Mouse (Mus musculus): ENCODE measurements around the gene Mbd4.
"Not testable (repeated sequence)": the region's sequence is repeated elsewhere in the genome, so short reads cannot be mapped to it uniquely, and the experiment has no call there.

Mbd4 gene

DNA sequence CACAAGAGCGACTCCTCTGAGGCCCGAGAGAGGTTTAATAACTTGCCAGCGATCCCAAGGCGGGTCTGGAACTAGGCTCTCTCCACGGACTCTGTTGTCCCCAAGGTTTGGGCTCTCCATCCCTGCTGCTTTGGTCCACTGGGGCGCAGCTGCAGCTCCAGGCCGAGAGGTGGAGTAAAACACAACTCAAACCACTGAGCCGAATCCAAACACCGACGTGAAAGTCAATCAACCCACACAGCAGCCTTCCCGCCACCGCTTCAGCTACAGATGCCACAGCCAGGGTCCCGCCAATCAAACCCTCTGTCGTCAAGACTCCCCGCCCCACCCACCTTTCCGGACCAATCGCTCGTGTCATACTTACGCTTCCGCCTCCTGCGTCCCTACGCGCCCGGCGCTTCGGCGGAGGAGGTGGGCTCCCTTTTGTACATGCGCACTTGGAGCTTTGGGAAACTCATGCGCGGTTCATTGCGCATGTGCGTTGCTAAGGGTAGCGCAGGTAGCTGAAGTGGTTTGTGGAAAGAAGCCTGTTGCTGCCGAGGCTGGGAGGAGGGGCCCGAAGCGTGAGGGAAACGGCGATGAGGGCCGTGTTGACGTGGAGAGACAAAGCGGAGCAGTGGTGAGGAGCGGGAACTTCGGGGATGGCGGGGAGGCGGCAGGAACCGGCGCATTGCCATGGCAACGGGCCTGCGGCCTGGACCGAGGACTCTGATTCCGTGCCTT, at the start of gene Mbd4, which contains the start of gene Ift122:
TSS of gene Mbd4 (minus strand) at position 281 of the 723 bp plus-strand sequence.
TSS of gene Ift122 (plus strand) at position 380 of the 723 bp plus-strand sequence.
- in situ Hi-C loops (cut with MboI, MseI), result loop anchor here in 1 of 2 experiments (5.0 kb wide), 1 partner anchor 41 kb away; no protein-coding TSS in a partner anchor

DNA sequence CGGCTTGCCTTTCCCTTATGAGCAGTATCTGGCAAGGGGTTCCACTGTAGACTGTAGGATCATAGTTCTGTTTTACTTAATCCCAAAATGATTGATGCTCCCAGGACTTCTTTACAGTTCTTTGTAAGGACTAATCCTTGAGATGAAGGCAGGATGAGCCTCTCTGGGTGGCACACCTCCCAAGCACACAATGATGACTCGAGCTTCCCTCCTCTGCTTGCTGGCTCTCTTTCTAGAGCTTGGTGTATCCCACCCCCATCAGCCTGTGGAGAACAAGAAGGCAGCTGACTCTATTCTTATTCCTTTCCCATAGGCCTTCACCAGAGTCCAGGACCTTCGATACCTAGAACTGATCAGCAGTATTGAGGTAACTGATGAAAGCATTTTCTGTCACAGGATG, 49.4 kb upstream of the Mbd4 start:
- in situ Hi-C loops (cut with MboI, MseI), result no loop called here

DNA sequence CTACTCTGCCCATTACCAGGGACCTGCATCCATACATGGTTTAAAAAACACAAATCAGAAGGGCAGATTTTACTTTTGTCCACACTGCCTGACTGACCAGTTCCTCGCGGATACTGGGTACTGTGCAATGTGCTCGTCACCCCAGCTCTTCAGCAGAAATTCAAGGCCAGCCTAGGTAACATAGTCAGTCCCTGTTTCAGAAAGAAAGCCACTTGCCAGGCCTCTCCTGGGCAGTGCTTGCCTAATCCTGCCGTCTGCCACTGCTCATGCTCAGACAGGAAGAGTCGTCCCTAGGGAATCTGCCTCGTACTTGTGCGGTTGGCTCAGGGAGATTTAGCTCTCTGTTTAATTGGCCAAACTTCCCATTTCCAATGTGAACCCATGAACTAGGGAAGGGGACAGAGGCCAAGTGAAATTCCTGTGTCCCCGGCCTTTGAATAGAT, 48.3 kb upstream of the Mbd4 start:
- in situ Hi-C loops (cut with MboI, MseI), result no loop called here

DNA sequence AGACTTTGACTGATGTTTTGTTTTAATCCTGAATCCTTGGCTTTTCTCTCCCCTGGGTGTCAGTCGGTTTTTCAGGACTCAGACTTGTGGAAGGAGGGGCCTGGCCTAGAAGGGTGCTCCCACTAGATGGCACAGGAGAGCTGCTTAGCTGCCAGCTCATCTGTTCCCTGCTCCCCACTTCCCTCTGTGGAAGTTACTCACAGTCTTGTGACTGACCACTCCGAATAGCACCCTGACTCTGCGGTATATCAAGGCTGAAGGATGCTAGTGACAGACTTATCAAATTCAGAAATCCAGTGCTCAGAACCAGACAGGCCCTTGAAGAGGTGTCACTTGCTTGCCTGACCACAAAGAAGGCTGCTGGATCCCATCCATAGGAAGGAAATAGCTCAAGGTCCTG, 47.9 kb upstream of the Mbd4 start:
- in situ Hi-C loops (cut with MboI, MseI), result no loop called here

DNA sequence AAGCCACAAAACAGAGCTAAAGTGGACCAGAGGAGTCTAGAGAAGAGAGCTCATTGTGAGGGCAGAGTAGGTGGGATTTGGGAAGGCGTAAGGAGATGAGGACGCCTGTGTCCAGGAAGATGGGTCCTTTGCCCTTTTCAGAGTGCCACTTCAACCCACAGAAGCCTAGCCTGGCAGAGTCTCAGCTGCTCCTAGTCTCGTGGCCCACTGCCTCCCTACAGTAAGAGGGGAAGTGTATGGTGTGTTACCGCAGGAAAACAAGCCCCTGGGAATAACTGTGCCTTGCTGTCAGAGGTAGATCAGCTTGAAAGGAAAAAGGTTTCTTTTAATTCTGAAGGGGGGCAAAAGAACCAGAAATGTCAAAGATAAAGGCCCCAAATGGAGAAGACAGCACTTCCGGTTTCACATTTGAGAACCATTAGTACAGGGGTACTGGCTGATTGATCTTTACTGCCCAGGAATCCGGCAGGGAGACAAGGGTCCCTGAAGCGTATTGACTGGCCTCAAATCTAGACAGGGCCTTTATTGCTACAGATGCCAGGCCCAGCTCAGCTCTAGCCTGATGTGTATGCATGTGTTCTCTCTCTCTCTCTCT, 44.9 kb upstream of the Mbd4 start:
- in situ Hi-C loops (cut with MboI, MseI), result loop anchor here (10.0 to 25.0 kb wide), 4 partner anchors 237 to 1289 kb away; partner anchors contain the start of genes Gm5580 (in 1 of the 2) and Olfr214 (in 1 of the 2)

DNA sequence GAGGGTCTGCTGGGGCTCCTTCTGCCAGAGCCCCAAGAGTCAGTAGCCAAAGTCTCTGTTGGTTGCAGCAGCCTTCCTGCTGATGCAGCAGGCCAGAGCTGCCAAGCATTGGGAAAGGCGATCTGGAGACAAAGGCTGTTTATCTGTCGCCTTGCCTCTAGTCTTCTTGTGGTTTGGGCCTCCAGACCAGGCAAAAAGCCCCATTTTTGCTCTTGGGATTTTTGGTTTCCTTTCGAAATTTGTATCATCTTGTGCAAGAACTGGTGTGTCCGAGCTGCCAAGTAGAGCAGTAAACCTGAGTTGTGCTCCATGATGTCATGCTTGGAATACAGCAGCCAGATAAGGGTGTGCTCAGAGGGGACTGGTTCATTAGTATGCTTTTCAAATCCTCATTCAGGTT, 43.9 kb upstream of the Mbd4 start:
- in situ Hi-C loops (cut with MboI, MseI), result loop anchor here (10.0 to 25.0 kb wide), 4 partner anchors 238 to 1290 kb away; partner anchors contain the start of genes Gm5580 (in 1 of the 2) and Olfr214 (in 1 of the 2)

DNA sequence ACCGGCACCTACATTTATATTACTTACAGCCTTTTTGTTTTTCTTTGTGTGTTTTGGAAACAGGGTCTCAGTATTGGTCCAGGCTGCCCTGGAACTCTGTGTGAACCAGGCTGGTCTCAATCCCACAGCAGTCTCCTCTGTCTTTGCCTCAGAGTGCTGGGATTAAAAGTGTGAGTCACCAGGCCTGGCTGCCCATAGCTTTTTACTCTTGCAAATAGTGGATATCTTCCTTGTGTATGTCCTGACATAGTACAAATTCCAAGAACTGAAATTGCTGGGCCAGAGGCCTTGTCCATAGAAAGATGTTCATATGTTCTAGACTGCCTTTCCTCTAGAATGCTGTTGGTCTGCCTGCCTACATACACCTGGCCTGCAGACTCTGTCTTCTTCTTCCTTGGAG, 43.2 kb upstream of the Mbd4 start:
- in situ Hi-C loops (cut with MboI, MseI), result loop anchor here (10.0 to 25.0 kb wide), 4 partner anchors 238 to 1291 kb away; partner anchors contain the start of genes Gm5580 (in 1 of the 2) and Olfr214 (in 1 of the 2)

DNA sequence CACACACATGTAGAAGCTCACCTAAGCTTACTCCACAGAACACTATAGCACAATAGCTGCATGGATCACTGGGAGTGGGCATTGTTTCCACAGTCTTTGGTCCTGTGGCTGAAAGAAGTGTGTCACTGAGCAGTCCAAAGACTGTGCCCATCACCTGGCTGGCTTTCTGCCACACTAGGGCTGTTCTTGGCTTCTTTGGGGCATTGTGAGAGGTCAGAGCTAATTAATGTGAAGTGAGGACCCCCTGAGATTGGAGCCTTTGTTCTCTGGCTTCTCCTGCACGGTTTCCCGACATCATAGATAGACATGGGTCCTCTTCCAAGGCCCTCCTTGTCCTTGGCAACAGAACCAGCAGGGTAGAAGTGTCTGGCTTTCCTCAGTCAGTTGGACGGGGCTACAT, 39.2 kb upstream of the Mbd4 start:
- in situ Hi-C loops (cut with MboI, MseI), result loop anchor here (5.0 to 25.0 kb wide), 6 partner anchors 105 to 1295 kb away; partner anchors contain the start of genes Gm5580 (in 1 of the 2), Olfr214 (in 1 of the 2) and Plxnd1 (in 1 of the 2)

DNA sequence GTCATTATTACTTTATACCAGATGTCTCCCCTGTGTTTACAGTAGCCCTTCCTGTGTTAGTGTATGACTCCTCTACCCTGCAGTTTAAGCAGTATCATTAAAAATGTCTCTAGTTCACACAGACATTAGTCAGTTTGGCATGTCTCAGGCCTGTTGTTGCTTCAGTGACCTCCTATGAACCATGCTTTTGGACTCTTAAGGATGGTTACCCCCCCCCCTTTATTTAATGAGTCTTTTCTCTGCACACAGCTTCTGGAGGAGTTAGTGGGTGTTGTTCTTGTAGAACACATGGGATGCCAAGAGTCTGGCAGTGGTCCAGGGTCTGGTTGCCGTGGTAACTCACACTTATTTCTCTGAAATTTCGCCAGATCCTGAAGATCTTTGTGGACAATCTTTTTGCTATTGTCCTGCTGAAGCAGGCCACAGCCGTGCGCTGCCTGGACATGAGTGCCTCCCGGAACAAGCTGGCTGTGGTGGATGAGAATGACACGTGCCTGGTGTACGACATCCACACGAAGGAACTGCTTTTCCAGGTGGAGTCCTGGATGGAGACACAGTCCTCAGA, 38.4 kb upstream of the Mbd4 start:
- in situ Hi-C loops (cut with MboI, MseI), result loop anchor here (5.0 to 25.0 kb wide), 6 partner anchors 106 to 1296 kb away; partner anchors contain the start of genes Gm5580 (in 1 of the 2), Olfr214 (in 1 of the 2) and Plxnd1 (in 1 of the 2)

DNA sequence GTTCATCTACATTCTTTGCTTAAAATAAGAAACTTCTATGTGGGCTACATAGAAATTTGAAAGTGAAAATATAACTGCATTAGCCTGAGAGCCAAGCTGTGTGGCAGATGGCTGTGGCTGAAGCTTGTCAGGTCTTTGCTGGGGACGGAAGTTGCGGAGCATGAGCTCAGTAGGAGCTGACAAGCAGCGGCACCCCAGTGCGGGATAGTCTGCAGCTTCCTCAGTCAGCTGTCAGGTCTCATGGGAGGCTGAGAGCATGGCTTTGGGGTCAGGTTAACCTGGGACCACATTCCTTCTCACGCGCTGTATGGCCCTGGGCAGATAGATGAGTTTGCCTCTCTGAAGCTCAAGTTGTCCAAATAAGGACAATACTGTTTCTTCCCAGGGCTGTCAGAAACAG, 37.9 kb upstream of the Mbd4 start:
- in situ Hi-C loops (cut with MboI, MseI), result loop anchor here (5.0 to 25.0 kb wide), 6 partner anchors 106 to 1296 kb away; partner anchors contain the start of genes Gm5580 (in 1 of the 2), Olfr214 (in 1 of the 2) and Plxnd1 (in 1 of the 2)

DNA sequence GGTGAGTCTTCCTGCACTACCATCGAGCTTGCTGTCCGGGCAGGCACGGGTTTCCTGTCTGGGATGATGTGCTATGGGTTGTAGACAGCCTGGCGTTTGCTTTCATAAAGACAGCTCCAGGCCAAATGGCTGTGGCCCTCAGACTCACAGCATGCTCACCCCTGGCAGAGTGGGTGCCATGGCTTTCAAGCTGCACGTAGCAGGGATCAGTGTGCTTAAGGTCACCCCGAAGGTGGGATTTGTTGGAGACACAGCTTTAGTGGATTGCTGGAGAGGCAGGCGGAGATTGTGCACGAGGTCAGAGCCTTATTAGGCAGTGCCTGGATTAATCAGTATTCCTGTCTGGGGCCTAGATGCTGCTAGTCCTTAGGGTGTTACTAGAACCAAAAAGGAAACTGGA, 37.4 kb upstream of the Mbd4 start:
- in situ Hi-C loops (cut with MboI, MseI), result loop anchor here (5.0 to 25.0 kb wide), 6 partner anchors 107 to 1297 kb away; partner anchors contain the start of genes Gm5580 (in 1 of the 2), Olfr214 (in 1 of the 2) and Plxnd1 (in 1 of the 2)

DNA sequence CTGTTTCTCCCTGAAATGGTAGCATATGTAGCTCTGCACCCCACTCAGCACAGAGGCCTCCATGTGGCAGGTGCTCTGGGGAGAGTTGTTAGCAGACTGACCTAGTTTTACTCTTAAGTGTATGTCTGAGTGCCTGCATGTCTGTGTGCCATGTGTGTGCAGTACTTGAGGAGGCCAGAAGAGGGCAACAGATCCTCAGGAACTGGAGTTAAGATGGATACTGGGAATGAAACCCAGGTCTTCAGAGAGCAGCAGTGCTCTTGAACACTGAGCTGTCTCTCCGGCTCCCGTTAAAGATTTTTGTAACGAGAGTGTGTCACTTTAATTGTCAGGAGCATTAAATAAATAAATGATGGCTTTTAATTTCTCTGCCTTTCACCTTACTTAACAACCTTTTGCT, 35.1 kb upstream of the Mbd4 start:
- in situ Hi-C loops (cut with MboI, MseI), result loop anchor here (25.0 kb wide), 3 partner anchors 249 to 1299 kb away; partner anchors contain the start of genes Gm5580 (in 1 of the 2) and Olfr214 (in 1 of the 2)

DNA sequence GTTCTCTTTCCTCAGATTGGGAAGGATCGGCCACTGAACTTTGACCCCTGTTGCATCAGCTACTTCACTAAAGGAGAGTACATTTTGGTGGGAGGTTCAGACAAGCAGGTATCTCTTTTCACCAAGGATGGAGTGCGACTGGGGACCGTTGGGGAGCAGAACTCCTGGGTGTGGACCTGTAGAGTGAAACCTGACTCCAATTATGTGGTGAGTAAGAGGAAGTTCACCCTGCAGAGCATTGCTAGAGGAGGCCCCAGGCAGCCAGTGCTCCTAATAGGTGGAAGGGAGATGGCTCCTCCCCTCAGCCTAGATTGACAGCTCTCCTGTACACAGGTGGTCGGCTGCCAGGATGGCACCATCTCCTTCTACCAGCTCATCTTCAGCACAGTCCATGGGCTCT, 33.7 kb upstream of the Mbd4 start:
- in situ Hi-C loops (cut with MboI, MseI), result loop anchor here (25.0 kb wide), 3 partner anchors 250 to 1300 kb away; partner anchors contain the start of genes Gm5580 (in 1 of the 2) and Olfr214 (in 1 of the 2)

DNA sequence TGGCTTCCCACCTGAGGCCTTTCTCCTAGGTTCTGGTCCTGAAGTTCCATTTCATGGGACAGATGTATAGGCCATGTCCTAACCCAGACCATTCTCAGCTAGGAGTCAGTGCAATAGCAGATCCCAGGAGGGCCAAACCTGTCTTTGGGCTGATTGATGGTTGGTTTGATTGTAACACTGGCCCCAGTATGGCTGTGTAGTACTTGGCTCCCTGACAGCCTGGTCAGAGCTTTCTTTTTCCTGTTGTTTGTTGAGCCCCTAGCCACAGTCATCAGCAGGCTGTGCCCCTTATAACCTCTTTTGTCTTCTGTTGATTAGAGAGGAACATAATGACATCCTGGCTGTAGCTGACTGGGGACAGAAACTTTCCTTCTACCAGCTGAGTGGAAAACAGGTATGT, 30.8 kb upstream of the Mbd4 start:
- in situ Hi-C loops (cut with MboI, MseI), result loop anchor here (25.0 kb wide), 3 partner anchors 253 to 1303 kb away; partner anchors contain the start of genes Gm5580 (in 1 of the 2) and Olfr214 (in 1 of the 2)

DNA sequence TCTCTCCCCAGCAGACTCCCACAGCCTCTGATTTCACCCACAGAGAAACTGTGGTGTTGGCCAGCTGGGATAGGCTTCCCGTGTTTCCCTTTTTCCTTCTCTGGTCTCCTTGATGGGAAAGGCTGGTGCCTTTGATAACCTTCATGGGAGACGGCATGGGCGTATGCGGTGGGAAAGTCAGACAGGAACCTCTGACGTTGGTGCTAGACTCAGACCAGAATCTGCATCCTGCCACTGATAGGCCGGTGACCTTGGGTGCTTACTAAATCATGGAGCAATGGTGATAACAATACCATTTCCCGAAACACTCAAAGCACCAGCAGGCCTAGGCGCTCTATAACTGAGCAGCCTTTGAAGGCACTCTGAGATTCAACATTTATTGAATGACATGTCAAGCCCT, 27.6 kb upstream of the Mbd4 start:
- in situ Hi-C loops (cut with MboI, MseI), result loop anchor here (25.0 kb wide), 3 partner anchors 257 to 1307 kb away; partner anchors contain the start of genes Gm5580 (in 1 of the 2) and Olfr214 (in 1 of the 2)

DNA sequence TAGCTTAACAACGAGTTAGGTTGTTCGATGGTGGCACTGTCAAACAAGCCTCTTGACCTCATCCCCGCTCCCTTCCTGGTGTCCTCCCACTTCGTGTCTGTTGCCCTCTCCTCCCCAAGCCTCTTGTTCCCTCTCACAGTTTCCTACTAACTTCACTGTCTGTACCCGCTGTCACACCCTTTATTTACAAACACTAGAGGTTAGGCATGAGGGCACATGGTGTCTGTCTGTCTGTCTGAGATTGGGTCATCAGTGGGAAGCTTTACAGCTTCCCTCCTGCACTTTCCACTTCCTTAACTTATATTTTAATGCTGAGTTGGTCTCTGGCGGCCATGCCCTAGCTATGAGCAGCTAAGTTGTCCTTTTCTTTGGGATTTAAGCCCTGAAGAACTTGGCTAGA, 26.6 kb upstream of the Mbd4 start:
- in situ Hi-C loops (cut with MboI, MseI), result loop anchor here (25.0 kb wide), 3 partner anchors 258 to 1308 kb away; partner anchors contain the start of genes Gm5580 (in 1 of the 2) and Olfr214 (in 1 of the 2)

DNA sequence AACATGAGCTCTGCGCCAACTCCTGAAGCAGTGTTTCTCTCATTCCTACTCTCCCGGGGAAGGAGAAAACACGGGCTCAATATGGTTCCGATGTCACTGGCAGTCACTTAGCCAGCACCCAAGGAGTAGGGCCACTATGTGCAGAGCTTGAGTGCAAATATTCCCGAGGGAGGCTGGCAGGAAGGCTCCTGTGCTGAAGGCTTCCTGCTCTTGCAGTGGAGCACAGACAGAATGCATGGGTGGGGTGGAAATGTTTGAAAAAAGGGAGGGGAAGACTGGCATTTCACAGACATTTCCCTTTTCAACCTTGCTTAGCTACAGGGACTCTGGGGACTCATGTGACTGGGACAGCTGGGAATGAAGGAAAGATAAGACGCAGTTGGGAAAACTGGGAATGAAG, 25.5 kb upstream of the Mbd4 start:
- in situ Hi-C loops (cut with MboI, MseI), result loop anchor here (25.0 kb wide), 3 partner anchors 259 to 1309 kb away; partner anchors contain the start of genes Gm5580 (in 1 of the 2) and Olfr214 (in 1 of the 2)

DNA sequence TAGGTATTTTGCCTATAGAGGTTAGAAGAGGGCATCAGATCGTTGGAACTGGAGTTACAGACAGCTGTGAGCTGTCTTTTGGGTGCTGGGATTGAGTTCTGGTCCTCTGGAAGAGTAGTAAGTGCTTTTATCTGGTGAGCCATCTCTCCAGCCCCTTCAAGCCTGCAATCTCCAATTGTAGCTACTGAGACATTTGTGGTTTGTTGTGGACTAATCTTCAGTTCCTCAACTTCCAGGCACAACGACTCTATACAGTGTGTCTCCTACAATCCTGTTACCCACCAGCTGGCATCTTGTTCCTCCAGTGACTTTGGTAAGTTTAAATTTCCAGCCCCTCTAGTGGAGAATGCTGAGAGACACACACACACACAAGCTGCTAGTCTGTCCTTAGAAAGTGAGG, 24.1 kb upstream of the Mbd4 start:
- in situ Hi-C loops (cut with MboI, MseI), result loop anchor here (25.0 kb wide), 3 partner anchors 260 to 1310 kb away; partner anchors contain the start of genes Gm5580 (in 1 of the 2) and Olfr214 (in 1 of the 2)

DNA sequence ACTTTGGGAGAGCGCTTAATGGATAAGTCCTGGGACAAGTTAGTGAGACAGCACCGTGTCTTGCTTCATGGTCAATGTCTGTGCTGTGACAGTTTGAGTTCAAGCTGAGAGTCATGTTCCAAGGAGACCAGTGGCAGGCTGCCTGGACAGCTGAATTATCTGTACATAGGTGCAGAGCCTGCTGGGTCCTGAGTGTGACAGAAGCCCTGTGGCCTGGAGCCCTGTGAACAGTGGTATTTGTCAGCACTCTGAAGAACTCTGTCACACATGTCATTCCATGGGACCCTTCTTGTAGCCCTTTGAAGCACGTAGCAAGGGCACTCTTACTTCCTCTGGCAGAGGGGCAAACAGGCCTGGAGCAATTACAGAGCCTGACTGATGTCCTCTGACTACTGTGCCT, 18.1 kb upstream of the Mbd4 start:
- in situ Hi-C loops (cut with MboI, MseI), result not testable (repeated sequence)

DNA sequence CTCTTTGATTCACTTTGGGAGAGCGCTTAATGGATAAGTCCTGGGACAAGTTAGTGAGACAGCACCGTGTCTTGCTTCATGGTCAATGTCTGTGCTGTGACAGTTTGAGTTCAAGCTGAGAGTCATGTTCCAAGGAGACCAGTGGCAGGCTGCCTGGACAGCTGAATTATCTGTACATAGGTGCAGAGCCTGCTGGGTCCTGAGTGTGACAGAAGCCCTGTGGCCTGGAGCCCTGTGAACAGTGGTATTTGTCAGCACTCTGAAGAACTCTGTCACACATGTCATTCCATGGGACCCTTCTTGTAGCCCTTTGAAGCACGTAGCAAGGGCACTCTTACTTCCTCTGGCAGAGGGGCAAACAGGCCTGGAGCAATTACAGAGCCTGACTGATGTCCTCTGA, 14.0 kb upstream of the Mbd4 start:
- in situ Hi-C loops (cut with MboI, MseI), result not testable (repeated sequence)

DNA sequence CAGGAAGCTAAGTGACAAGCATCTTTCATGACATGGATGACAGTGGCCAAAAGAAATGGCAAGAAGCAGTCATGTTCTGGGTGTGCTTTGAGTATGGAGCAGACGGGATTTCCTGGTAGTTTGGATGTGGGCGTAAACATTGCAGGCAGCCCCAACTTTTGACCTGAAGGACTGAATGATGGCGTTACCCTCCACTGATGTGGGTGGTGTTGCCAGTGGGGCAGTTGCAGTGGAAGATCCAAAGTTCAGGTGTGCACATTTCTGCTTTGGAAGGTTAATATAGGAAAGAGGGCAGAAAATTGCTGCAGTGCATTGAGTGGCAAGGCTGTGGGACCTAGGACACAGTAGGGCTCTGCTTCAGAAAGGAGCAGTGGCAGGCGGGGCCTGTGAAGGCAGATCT, 12.1 kb upstream of the Mbd4 start:
- in situ Hi-C loops (cut with MboI, MseI), result no loop called here
